Mouse (Mus musculus) CH12.LX (cell line): ENCODE data around the gene Tnni2. TPM values are rescaled to one million over a fixed set of nuclear protein-coding genes. Genes with fewer than 3 reads are reported as not detected.
A peak's percentile ranks its signal among the peaks of the same experiment; 100 is the strongest.

ENCODE experiments used
- DNase-seq: peaks from one replicate; pipeline ENCODE4 v3.0.0-alpha.2; 2013; ENCODE audit errors: extremely low read depth
- H3K27ac ChIP-seq: 2 replicates; pipeline ENCODE4 v1.5.1; 2012; ENCODE audit warnings: low read depth, mild to moderate bottlenecking, control low read depth, moderate library complexity; ENCODE audit not compliant: insufficient read depth
- H3K27me3 ChIP-seq: replicated peaks from 2 replicates; pipeline ENCODE3; 2012; ENCODE audit warnings: inconsistent platforms
- H3K36me3 ChIP-seq, 2 experiments: replicated peaks in 1 of 2; 2 replicates each; pipeline versions ENCODE3 to v1.6.1; 2012; ENCODE audit warnings: inconsistent platforms in 1 of 2, low read length in 1 of 2, mild to moderate bottlenecking in 1 of 2, mixed read lengths in 1 of 2, moderate library complexity in 1 of 2; ENCODE audit not compliant: control insufficient read depth in 1 of 2, insufficient read depth in 1 of 2
- H3K4me1 ChIP-seq, 2 experiments: 2 replicates each; pipeline ENCODE4 v1.6.1; 2012; ENCODE audit warnings: inconsistent platforms in 1 of 2, moderate library complexity in 1 of 2; ENCODE audit not compliant: insufficient read depth in 2 of 2, control insufficient read depth in 1 of 2
- H3K4me2 ChIP-seq: 2 replicates; pipeline ENCODE4 v1.6.1; 2012; ENCODE audit warnings: low read depth, mild to moderate bottlenecking, control low read depth; ENCODE audit not compliant: poor library complexity, insufficient read depth, severe bottlenecking
- H3K4me3 ChIP-seq, 3 experiments: fragments of 150-350 bp in 1 of 3; sonication (generic) in 1 of 3; replicated peaks in 1 of 3; 2 replicates each; pipeline versions ENCODE3 to v1.5.1; 2011 to 2012; ENCODE audit warnings: low read depth in 2 of 3, low read length in 2 of 3, mild to moderate bottlenecking in 2 of 3, moderate library complexity in 2 of 3, control low read depth in 1 of 3, improper control_type of control experiment in 1 of 3, inconsistent platforms in 1 of 3, mixed read lengths in 1 of 3; ENCODE audit not compliant: poor library complexity in 1 of 3
- H3K79me2 ChIP-seq: replicated peaks from 2 replicates; pipeline ENCODE4 v1.6.1; 2012; ENCODE audit warnings: mild to moderate bottlenecking, moderate library complexity; ENCODE audit not compliant: control insufficient read depth, poor library complexity, insufficient read depth, severe bottlenecking; ENCODE audit errors: extremely low read depth
- H3K9ac ChIP-seq: 2 replicates; pipeline ENCODE4 v1.6.1; 2012; ENCODE audit warnings: low read depth, mild to moderate bottlenecking, control low read depth, moderate library complexity; ENCODE audit not compliant: insufficient read depth
- H3K9me3 ChIP-seq: replicated peaks from 2 replicates; pipeline ENCODE3; 2012; ENCODE audit warnings: low read length, inconsistent platforms, mixed read lengths
- CHD2 ChIP-seq: IDR thresholded peaks from 2 replicates; pipeline ENCODE4 v1.6.1; 2011; ENCODE audit warnings: low read length, improper control_type of control experiment
- CTCF ChIP-seq, 2 experiments: IDR thresholded peaks in 1 of 2; conservative IDR thresholded peaks in 1 of 2; 2 replicates each; pipeline ENCODE4 v1.5.1; 2011 to 2012; ENCODE audit warnings: low read depth in 2 of 2, low read length in 2 of 2, improper control_type of control experiment in 1 of 2, inconsistent platforms in 1 of 2, mild to moderate bottlenecking in 1 of 2, moderate library complexity in 1 of 2
- ELF1 ChIP-seq: IDR thresholded peaks from 2 replicates; pipeline ENCODE4 v1.6.1; 2014; ENCODE audit warnings: low read depth, mild to moderate bottlenecking, inconsistent platforms, low read length, improper control_type of control experiment
- EP300 ChIP-seq: IDR thresholded peaks from 2 replicates; pipeline ENCODE4 v1.6.1; 2011; ENCODE audit warnings: low read length, improper control_type of control experiment
- ETS1 ChIP-seq: conservative IDR thresholded peaks from 2 replicates; pipeline ENCODE4 v1.6.1; 2012; ENCODE audit warnings: low read depth, mild to moderate bottlenecking, inconsistent platforms, low read length, improper control_type of control experiment, moderate library complexity
- GABPA ChIP-seq: IDR thresholded peaks from 2 replicates; pipeline ENCODE4 v1.6.1; 2012; ENCODE audit warnings: low read depth, low read length, improper control_type of control experiment, inconsistent platforms; ENCODE audit not compliant: insufficient replicate concordance
- HCFC1 ChIP-seq: IDR thresholded peaks from 2 replicates; pipeline ENCODE4 v1.6.1; 2012; ENCODE audit warnings: low read depth, mild to moderate bottlenecking, inconsistent platforms, low read length, improper control_type of control experiment
- IRF4 ChIP-seq: IDR thresholded peaks from 2 replicates; pipeline ENCODE4 v1.6.1; 2014; ENCODE audit warnings: low read depth, mild to moderate bottlenecking, inconsistent platforms, low read length, improper control_type of control experiment
- KAT2A ChIP-seq: IDR thresholded peaks from 2 replicates; pipeline ENCODE4 v1.6.1; 2012; ENCODE audit warnings: low read length, improper control_type of control experiment, inconsistent platforms; ENCODE audit not compliant: insufficient replicate concordance
- MAFK ChIP-seq: IDR thresholded peaks from 2 replicates; pipeline ENCODE4 v1.6.1; 2011; ENCODE audit warnings: low read length, improper control_type of control experiment; ENCODE audit not compliant: insufficient replicate concordance
- MEF2A ChIP-seq: IDR thresholded peaks from 2 replicates; pipeline ENCODE4 v1.6.1; 2014; ENCODE audit warnings: low read depth, mild to moderate bottlenecking, inconsistent platforms, low read length, improper control_type of control experiment, borderline replicate concordance
- MXI1 ChIP-seq: IDR thresholded peaks from 2 replicates; pipeline ENCODE4 v1.6.1; 2011; ENCODE audit warnings: mild to moderate bottlenecking, low read depth, low read length, improper control_type of control experiment
- MYC ChIP-seq: IDR thresholded peaks from 2 replicates; pipeline ENCODE4 v1.6.1; 2011; ENCODE audit warnings: low read depth, mild to moderate bottlenecking, improper control_type of control experiment, low read length
- NELFE ChIP-seq: IDR thresholded peaks from 2 replicates; pipeline ENCODE4 v1.6.1; 2011; ENCODE audit warnings: low read depth, low read length, improper control_type of control experiment
- NRF1 ChIP-seq: IDR thresholded peaks from 2 replicates; pipeline ENCODE4 v1.6.1; 2014; ENCODE audit warnings: low read depth, mild to moderate bottlenecking, inconsistent platforms, low read length, improper control_type of control experiment, moderate library complexity
- PAX5 ChIP-seq: IDR thresholded peaks from 2 replicates; pipeline ENCODE4 v1.6.1; 2012; ENCODE audit warnings: low read length, inconsistent platforms, mixed read lengths
- POLR2AphosphoS2 ChIP-seq: IDR thresholded peaks from 2 replicates; pipeline ENCODE4 v1.6.1; 2011; ENCODE audit warnings: low read depth, low read length, improper control_type of control experiment
- TCF12 ChIP-seq: IDR thresholded peaks from 2 replicates; pipeline ENCODE4 v1.6.1; 2014; ENCODE audit warnings: low read depth, mild to moderate bottlenecking, inconsistent platforms, low read length, improper control_type of control experiment
- UBTF ChIP-seq: IDR thresholded peaks from 2 replicates; pipeline ENCODE4 v1.6.1; 2012; ENCODE audit warnings: low read depth, mild to moderate bottlenecking, inconsistent platforms, low read length, improper control_type of control experiment, moderate library complexity
- USF2 ChIP-seq: conservative IDR thresholded peaks from 2 replicates; pipeline ENCODE4 v1.6.1; 2011; ENCODE audit warnings: low read depth, low read length, improper control_type of control experiment
- ZKSCAN1 ChIP-seq: IDR thresholded peaks from 2 replicates; pipeline ENCODE4 v1.6.1; 2012; ENCODE audit warnings: low read depth, inconsistent platforms, low read length, improper control_type of control experiment, borderline replicate concordance
- ZMIZ1 ChIP-seq: IDR thresholded peaks from 2 replicates; pipeline ENCODE4 v1.6.1; 2012; ENCODE audit warnings: low read depth, mild to moderate bottlenecking, inconsistent platforms, low read length, improper control_type of control experiment
- ZNF384 ChIP-seq: IDR thresholded peaks from 2 replicates; pipeline ENCODE4 v1.6.1; 2012; ENCODE audit warnings: low read depth, low read length, improper control_type of control experiment, inconsistent platforms
- dilution Hi-C: fragments of 300-500 bp; cut with MboI; formaldehyde crosslinking; loops from 2 replicates; pipeline ENCODE4 v1.14.3; 2020; ENCODE audit warnings: low sequenced_read_pairs; ENCODE audit not compliant: extremely low pct_unique_long_range_greater_than_20kb, extremely low pct_ligation_motif_present
- in situ Hi-C: fragments of 300-500 bp; cut with MboI; formaldehyde crosslinking; loops from 3 replicates; pipeline ENCODE4 v1.14.3; 2019; ENCODE audit warnings: low sequenced_read_pairs, low pct_ligation_motif_present, low pct_unique_long_range_greater_than_20kb, mixed read lengths
- polyA plus RNA-seq: library from polyadenylated mRNA; unstranded; fragments of >175 nt; gene quantifications from 2 replicates; pipeline ENCODE4 v1.2.1, GENCODE M21; 2012; ENCODE audit warnings: low read depth; ENCODE audit not compliant: insufficient read length
- total RNA-seq, 2 experiments: library from RNA; depleted of rRNA; stranded (reverse); fragments of 300-350 nt in 1 of 2; fragments of >200 nt in 1 of 2; gene quantifications; 2 replicates each; pipeline ENCODE4 v1.2.3; 2012 to 2014

Tnni2 gene
- total and polyA plus RNA-seq, 3 experiments = 35.0 to 88.1 (median 74.0) TPM

DNA sequence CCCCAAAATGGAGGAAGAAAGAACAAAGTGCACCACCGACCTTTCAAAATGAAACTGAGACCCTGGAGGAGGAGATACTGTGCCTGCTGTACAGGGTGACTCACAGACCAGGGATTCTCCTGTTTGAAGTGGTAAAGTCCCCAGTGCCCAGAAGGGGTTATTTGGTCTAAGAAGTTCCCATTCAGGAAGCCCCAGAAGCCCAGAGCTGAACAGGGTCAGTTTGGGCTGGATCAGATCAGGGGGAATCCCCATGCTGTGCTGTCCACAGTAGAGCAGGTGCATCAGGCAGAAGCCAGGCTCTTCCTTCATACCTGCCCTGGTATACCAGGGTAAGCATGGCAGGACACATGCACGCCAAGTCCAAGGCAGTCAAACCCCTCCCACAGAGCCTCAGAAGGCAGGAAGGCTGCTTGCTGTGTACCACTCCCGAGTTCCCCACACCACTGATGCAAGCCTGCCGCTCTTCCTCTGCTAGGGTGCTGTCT lies 21.0 kb downstream of the Tnni2 start (continued):
- TF ChIP-seq NELFE (0 out of 2 replicates have a peak, but pooled peaks have one; percentile 47), EP300 (peak; percentile 87), ZNF384 (peak; percentile 61), NRF1 (no peak), ELF1 (peak; percentile 72; the same call in 1 of the 2 replicates), POLR2AphosphoS2 (no peak; the same call in 1 of the 2 replicates), MEF2A (peak; percentile 96), ZKSCAN1 (no peak), MYC (0 out of 2 replicates have a peak, but pooled peaks have one; percentile 78), MAFK (peak; percentile 61; the same call in 1 of the 2 replicates), PAX5 (no peak), HCFC1 (peak; percentile 58), IRF4 (peak; percentile 96), ZMIZ1 (peak; percentile 52; the same call in 1 of the 2 replicates), TCF12 (peak; percentile 93)

DNA sequence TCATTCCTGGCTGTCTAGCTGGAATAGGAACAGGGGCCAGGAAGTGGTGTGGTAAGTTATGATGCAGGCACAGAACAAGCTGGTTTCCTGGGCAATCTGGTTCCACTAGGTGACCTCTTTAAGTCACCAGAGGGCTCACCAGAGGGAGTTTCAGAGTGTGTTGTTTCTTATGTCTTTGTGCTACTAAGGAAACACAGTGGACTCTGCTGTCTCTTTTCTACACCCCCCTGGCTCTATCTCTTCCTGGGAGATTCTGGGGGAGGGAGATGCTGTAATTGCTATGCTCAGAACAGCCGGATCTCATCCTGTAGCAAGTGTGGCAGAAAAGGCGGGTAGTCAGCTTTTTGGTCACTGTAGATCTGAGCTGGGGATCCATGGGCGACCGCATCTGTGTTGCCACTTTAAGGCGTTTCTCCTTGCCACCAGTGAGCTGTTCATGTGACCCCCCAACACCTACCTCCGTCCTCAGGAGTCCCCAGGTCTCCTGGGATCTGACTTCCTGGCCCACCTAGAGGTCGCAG lies 28.6 kb downstream of the Tnni2 start:
- no peaks in the 10 kb centered on the region for H3K27me3 ChIP-seq

More for the DNA sequence above, 28.6 kb downstream of the Tnni2 start:
- no peak overlapping the region for H3K9ac ChIP-seq
- dilution Hi-C loops (no loop called here), in situ Hi-C loops (loop anchor here (25.0 kb wide), 1 partner anchor 542 kb away; the partner anchor contains the start of gene Tspan32)
- no peaks in the 10 kb centered on the region for H3K9me3 ChIP-seq
- H3K27ac ChIP-seq = no peak overlapping the region
- no peak overlapping the region for H3K4me2 ChIP-seq
- no peak overlapping the region for H3K4me3 ChIP-seq
- peaks cover 14 to 92% of the 10 kb centered on the region in 2 experiments for H3K4me1 ChIP-seq
- peaks cover 60% of the 10 kb centered on the region for H3K79me2 ChIP-seq
- peak; percentile 8 for DNase-seq
- H3K36me3 ChIP-seq = peaks cover 51 to 96% of the 10 kb centered on the region in 2 experiments
- TF ChIP-seq USF2 (no peak), GABPA (no peak), IRF4 (no peak), MAFK (no peak), KAT2A (no peak), UBTF (no peak), ETS1 (no peak), CHD2 (no peak), CTCF (conservative IDR thresholded peaks at IDR 0.05 in 1 of 2, IDR thresholded peaks at IDR 0.05 in 1 of 2; ENCODE audit: low read depth in 2 of 2, low read length in 2 of 2) (no peak), MXI1 (no peak), MEF2A (no peak)
